Mouse (Mus musculus): Measurements from ENCODE around the gene Pdzd2. TPM values are rescaled to one million over a fixed set of nuclear protein-coding genes. Genes with fewer than 3 reads are reported as not detected.

Pdzd2 gene
- polyA plus RNA-seq, 2 experiments: 0.19 to 0.89 TPM

GRCm38 (mm10) chr15:12532568-12532967 is 207.2 kb downstream of the Pdzd2 start:
- H3K4me2 ChIP-seq (ENCODE audit: low read depth): no peak overlapping the region
- 70% methylated on average over 4 of the region's 4 CpGs for WGBS (ENCODE audit: insufficient replicate concordance)
- TF ChIP-seq EP300 (IDR thresholded peaks at IDR 0.05; ENCODE audit: low read depth): no peak
- TF ChIP-seq CTCF (IDR thresholded peaks at IDR 0.05; ENCODE audit: low read depth): no peak

DNA sequence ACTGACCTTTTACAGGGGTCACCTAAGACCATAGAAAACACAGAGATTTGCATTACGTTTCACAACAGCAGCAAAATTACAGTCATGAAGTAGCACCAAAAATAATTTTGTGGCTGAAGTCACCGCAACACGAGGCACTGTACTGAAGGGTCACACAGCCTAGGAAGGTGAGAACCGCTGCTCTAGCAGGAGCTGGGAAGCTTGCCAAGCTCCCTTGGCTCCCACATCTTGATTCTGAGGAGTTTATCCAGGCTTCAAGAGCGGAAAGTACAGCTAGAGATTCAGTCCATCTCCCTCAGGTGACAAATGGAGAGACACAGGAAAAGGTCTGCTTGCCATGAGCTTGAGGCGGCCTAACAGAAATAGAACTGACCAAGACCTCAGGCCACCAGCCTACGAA is 216.9 kb downstream of the Pdzd2 start:
- Histone ChIP-seq H3K27me3 (ENCODE audit: control insufficient read depth, insufficient read depth, low read length) (no peaks in the 10 kb centered on the region), H3K4me3 (ENCODE audit: insufficient read depth in 1 of 2, low read depth in 2 of 2, low read length in 2 of 2) (no peak overlapping the region), H3K4me2 (ENCODE audit: low read depth) (no peak overlapping the region), H3K36me3 (replicated peaks; ENCODE audit: control insufficient read depth, insufficient read depth, low read depth) (no peaks in the 10 kb centered on the region), H3K9ac (replicated peaks) (no peak overlapping the region), H3K4me1 (replicated peaks; ENCODE audit: control insufficient read depth in 2 of 2, insufficient read depth in 2 of 2, low read length in 1 of 2) (no peaks in the 10 kb centered on the region), H3K27ac (no peak overlapping the region), H3K9me3 (ENCODE audit: control insufficient read depth, low read length) (no peaks in the 10 kb centered on the region)
- ATAC-seq (ENCODE audit: insufficient read depth) (no peak), DNase-seq (ENCODE audit: low read depth in 3 of 3, low spot score in 3 of 3) (no peak)
- no peak for TF ChIP-seq EP300 (IDR thresholded peaks at IDR 0.05; ENCODE audit: low read depth)
- no peak for TF ChIP-seq CTCF (IDR thresholded peaks at IDR 0.05; ENCODE audit: low read depth)
- WGBS (ENCODE audit: insufficient replicate concordance): 63% methylated on average over 7 of the region's 7 CpGs

More at GRCm38 (mm10) chr15:12532568-12532967, 207.2 kb downstream of the Pdzd2 start:
- Histone ChIP-seq H3K36me3 (replicated peaks; ENCODE audit: control insufficient read depth, insufficient read depth, low read depth) (no peaks in the 10 kb centered on the region), H3K9ac (replicated peaks) (no peak overlapping the region), H3K4me1 (replicated peaks; ENCODE audit: control insufficient read depth in 2 of 2, insufficient read depth in 2 of 2, low read length in 1 of 2) (no peaks in the 10 kb centered on the region), H3K27ac (no peak overlapping the region), H3K4me3 (ENCODE audit: insufficient read depth in 1 of 2, low read depth in 2 of 2, low read length in 2 of 2) (no peak overlapping the region), H3K27me3 (ENCODE audit: control insufficient read depth, insufficient read depth, low read length) (no peaks in the 10 kb centered on the region), H3K9me3 (ENCODE audit: control insufficient read depth, low read length) (no peaks in the 10 kb centered on the region)
- no peak for DNase-seq (ENCODE audit: low read depth in 3 of 3, low spot score in 3 of 3)
- no peak for ATAC-seq (ENCODE audit: insufficient read depth)

GRCm38 (mm10) chr15:12520292-12520691 is 219.4 kb downstream of the Pdzd2 start:
- Histone ChIP-seq H3K9me3 (ENCODE audit: control insufficient read depth, low read length) (no peaks in the 10 kb centered on the region), H3K36me3 (replicated peaks; ENCODE audit: control insufficient read depth, insufficient read depth, low read depth) (no peaks in the 10 kb centered on the region), H3K4me1 (replicated peaks; ENCODE audit: control insufficient read depth in 2 of 2, insufficient read depth in 2 of 2, low read length in 1 of 2) (no peaks in the 10 kb centered on the region), H3K4me3 (ENCODE audit: insufficient read depth in 1 of 2, low read depth in 2 of 2, low read length in 2 of 2) (no peak overlapping the region), H3K4me2 (ENCODE audit: low read depth) (no peak overlapping the region), H3K9ac (replicated peaks) (no peak overlapping the region), H3K27ac (no peak overlapping the region), H3K27me3 (ENCODE audit: control insufficient read depth, insufficient read depth, low read length) (no peaks in the 10 kb centered on the region)
- DNase-seq (ENCODE audit: low read depth in 3 of 3, low spot score in 3 of 3): no peak
- 66% methylated on average over 9 of the region's 9 CpGs for WGBS (ENCODE audit: insufficient replicate concordance)
- no peak for ATAC-seq (ENCODE audit: insufficient read depth)
- TF ChIP-seq CTCF (IDR thresholded peaks at IDR 0.05; ENCODE audit: low read depth): no peak
- no peak for TF ChIP-seq EP300 (IDR thresholded peaks at IDR 0.05; ENCODE audit: low read depth)

- TF ChIP-seq CTCF (IDR thresholded peaks at IDR 0.05; ENCODE audit: low read depth) (no peak), EP300 (IDR thresholded peaks at IDR 0.05; ENCODE audit: low read depth) (no peak)
- H3K4me3 ChIP-seq (ENCODE audit: insufficient read depth in 1 of 2, low read depth in 2 of 2, low read length in 2 of 2): no peak overlapping the region
- no peak overlapping the region for H3K9ac ChIP-seq (replicated peaks)
- 58% methylated on average over 14 of the region's 14 CpGs for WGBS (ENCODE audit: insufficient replicate concordance)
- H3K9me3 ChIP-seq (ENCODE audit: control insufficient read depth, low read length): no peaks in the 10 kb centered on the region
- no peak overlapping the region for H3K27ac ChIP-seq
- ATAC-seq (ENCODE audit: insufficient read depth) (no peak), DNase-seq (ENCODE audit: low read depth in 3 of 3, low spot score in 3 of 3) (no peak)
- H3K4me2 ChIP-seq (ENCODE audit: low read depth): no peak overlapping the region
- H3K4me1 ChIP-seq (replicated peaks; ENCODE audit: control insufficient read depth in 2 of 2, insufficient read depth in 2 of 2, low read length in 1 of 2): no peaks in the 10 kb centered on the region; a peak in 1 of 4 replicates
- H3K36me3 ChIP-seq (replicated peaks; ENCODE audit: control insufficient read depth, insufficient read depth, low read depth): no peaks in the 10 kb centered on the region
- H3K27me3 ChIP-seq (ENCODE audit: control insufficient read depth, insufficient read depth, low read length): no peaks in the 10 kb centered on the region
These were observed 221.3 kb downstream of the Pdzd2 start for GRCm38 (mm10) chr15:12518370-12518973.

- DNase-seq (ENCODE audit: low read depth in 3 of 3, low spot score in 3 of 3) (no peak), ATAC-seq (ENCODE audit: insufficient read depth) (no peak)
- Histone ChIP-seq H3K4me3 (ENCODE audit: insufficient read depth in 1 of 2, low read depth in 2 of 2, low read length in 2 of 2) (no peak overlapping the region), H3K27me3 (ENCODE audit: control insufficient read depth, insufficient read depth, low read length) (no peaks in the 10 kb centered on the region), H3K4me2 (ENCODE audit: low read depth) (no peak overlapping the region), H3K4me1 (replicated peaks; ENCODE audit: control insufficient read depth in 2 of 2, insufficient read depth in 2 of 2, low read length in 1 of 2) (no peaks in the 10 kb centered on the region; a peak in 1 of 4 replicates), H3K9ac (replicated peaks) (no peak overlapping the region), H3K36me3 (replicated peaks; ENCODE audit: control insufficient read depth, insufficient read depth, low read depth) (no peaks in the 10 kb centered on the region), H3K9me3 (ENCODE audit: control insufficient read depth, low read length) (no peaks in the 10 kb centered on the region), H3K27ac (no peak overlapping the region)
- WGBS (ENCODE audit: insufficient replicate concordance): 62% methylated on average over 9 of the region's 9 CpGs
- TF ChIP-seq EP300 (IDR thresholded peaks at IDR 0.05; ENCODE audit: low read depth): no peak
- TF ChIP-seq CTCF (IDR thresholded peaks at IDR 0.05; ENCODE audit: low read depth): no peak
These were observed 222.4 kb downstream of the Pdzd2 start for GRCm38 (mm10) chr15:12517314-12517813.
